Mouse (Mus musculus) lung, adult 2 months (tissue): Measurements from ENCODE around the gene Phf21a.

Experiments used
- CTCF ChIP-seq: fragments of 200-500 bp; IDR thresholded peaks from 2 replicates; pipeline ENCODE4 v1.5.1; 2011; ENCODE audit warnings: mild to moderate bottlenecking, low read length, control low read depth; ENCODE audit not compliant: insufficient read depth
- POLR2A ChIP-seq: fragments of 200-500 bp; IDR thresholded peaks from 2 replicates; pipeline ENCODE4 v1.6.1; 2011; ENCODE audit warnings: low read depth, mild to moderate bottlenecking, control low read depth, low read length, borderline replicate concordance; ENCODE audit errors: extremely low read depth

DNA sequence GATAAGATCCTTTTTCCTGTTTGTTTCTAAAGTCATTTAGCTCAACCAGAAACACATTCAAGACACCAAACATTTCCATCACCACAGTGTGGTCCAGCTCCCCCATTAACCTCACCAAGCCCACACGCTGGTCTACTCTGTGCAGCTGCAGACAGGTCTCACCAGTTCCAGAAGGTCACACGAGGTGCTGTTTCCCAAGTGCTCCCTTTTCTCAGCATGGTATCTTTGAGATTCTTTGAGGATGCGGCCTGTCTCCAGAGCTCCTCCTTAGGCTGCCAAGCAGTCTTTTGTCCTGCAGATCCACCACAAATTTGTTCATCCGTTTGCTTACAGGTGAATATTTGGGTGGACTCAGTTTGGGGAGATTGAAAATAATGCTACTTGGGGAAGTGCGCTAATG is 51.0 kb downstream of the Phf21a start:
- TF ChIP-seq POLR2A (no peak), CTCF (no peak)
